Mouse (Mus musculus) gonadal fat pad, adult 2 months (tissue): Measurements from ENCODE around the gene Slc12a3. TPM values are rescaled to one million over a fixed set of nuclear protein-coding genes. Genes with fewer than 3 reads are reported as not detected.

ENCODE experiments used
- DNase-seq: peaks from one replicate; pipeline ENCODE4 v3.0.0-alpha.2; 2012; ENCODE audit warnings: low read depth
- polyA plus RNA-seq: library from polyadenylated mRNA; depleted of rRNA; stranded (reverse); fragments of >200 nt; gene quantifications from 2 replicates; pipeline ENCODE4 v1.2.3, GENCODE M21; 2012

The Slc12a3 gene
- polyA plus RNA-seq, 1 experiment: 1.0 TPM

GRCm38 (mm10) chr8:94376176-94376575, 47.2 kb downstream of the Slc12a3 start:
- no peak for DNase-seq

GRCm38 (mm10) chr8:94376580-94376979, 47.6 kb downstream of the Slc12a3 start:
- DNase-seq: no peak

- no peak for DNase-seq
These were observed 48.0 kb downstream of the Slc12a3 start for GRCm38 (mm10) chr8:94377031-94377430.

GRCm38 (mm10) chr8:94377714-94378205, 48.8 kb downstream of the Slc12a3 start:
- no peak for DNase-seq

GRCm38 (mm10) chr8:94378763-94379415, 49.9 kb downstream of the Slc12a3 start:
- DNase-seq: no peak

- no peak for DNase-seq
These were observed 50.7 kb downstream of the Slc12a3 start for GRCm38 (mm10) chr8:94379686-94380085.

- DNase-seq: no peak
These were observed 55.2 kb downstream of the Slc12a3 start for GRCm38 (mm10) chr8:94384166-94384565.

- DNase-seq: no peak
These were observed 56.7 kb downstream of the Slc12a3 start for GRCm38 (mm10) chr8:94385506-94386213.

- no peak for DNase-seq
These were observed 57.4 kb downstream of the Slc12a3 start, which contains the start of gene Herpud1 for GRCm38 (mm10) chr8:94386214-94387026. Gene Herpud1, plus strand, starts transcription at chr8:94386438.

GRCm38 (mm10) chr8:94387027-94387684, 58.2 kb downstream of the Slc12a3 start:
- no peak for DNase-seq

GRCm38 (mm10) chr8:94387785-94388184, 58.8 kb downstream of the Slc12a3 start:
- DNase-seq: no peak

GRCm38 (mm10) chr8:94389531-94389930, 60.5 kb downstream of the Slc12a3 start:
- no peak for DNase-seq

- no peak for DNase-seq
These were observed 61.4 kb downstream of the Slc12a3 start for GRCm38 (mm10) chr8:94390429-94390828.

- DNase-seq: no peak
These were observed 61.9 kb downstream of the Slc12a3 start for GRCm38 (mm10) chr8:94390910-94391309.

- no peak for DNase-seq
These were observed 63.1 kb downstream of the Slc12a3 start for GRCm38 (mm10) chr8:94392147-94392546.

GRCm38 (mm10) chr8:94392648-94393047, 63.6 kb downstream of the Slc12a3 start:
- no peak for DNase-seq

GRCm38 (mm10) chr8:94395851-94396540, 67.0 kb downstream of the Slc12a3 start:
- DNase-seq: no peak

- no peak for DNase-seq
These were observed 68.1 kb downstream of the Slc12a3 start for GRCm38 (mm10) chr8:94396964-94397657.

GRCm38 (mm10) chr8:94398587-94398986, 69.6 kb downstream of the Slc12a3 start:
- no peak for DNase-seq

- DNase-seq: no peak
These were observed 70.5 kb downstream of the Slc12a3 start for GRCm38 (mm10) chr8:94399361-94399953.
